Mouse (Mus musculus) forebrain, embryonic 15.5 days (tissue): ENCODE measurements around the gene Brsk1. TPM values are rescaled to one million over a fixed set of nuclear protein-coding genes. Genes with fewer than 3 reads are reported as not detected.

Experiments
- ATAC-seq: fragments of 200-750 bp; cut with Nextera tagmentation; replicated peaks from 2 replicates; pipeline ENCODE4 v1.8.0; 2017; ENCODE audit warnings: mild to moderate bottlenecking, moderate TSS enrichment, moderate library complexity
- H3K27ac ChIP-seq: fragments of 300-500 bp; sonication (generic); replicated peaks from 2 replicates; pipeline ENCODE4 v1.5.1; 2015; ENCODE audit warnings: mild to moderate bottlenecking, inconsistent platforms
- H3K27me3 ChIP-seq: fragments of 300-500 bp; sonication (generic); 2 replicates; pipeline ENCODE4 v1.6.1; 2015; ENCODE audit warnings: inconsistent platforms
- H3K36me3 ChIP-seq: fragments of 300-500 bp; sonication (generic); 2 replicates; pipeline ENCODE4 v1.6.1; 2015; ENCODE audit warnings: mild to moderate bottlenecking, inconsistent platforms
- H3K4me1 ChIP-seq: fragments of 300-500 bp; sonication (generic); 2 replicates; pipeline ENCODE4 v1.6.1; 2015; ENCODE audit warnings: inconsistent platforms
- H3K4me2 ChIP-seq: fragments of 300-500 bp; sonication (generic); replicated peaks from 2 replicates; pipeline ENCODE4 v1.6.1; 2015; ENCODE audit warnings: mild to moderate bottlenecking, inconsistent platforms
- H3K4me3 ChIP-seq: fragments of 300-500 bp; sonication (generic); 2 replicates; pipeline ENCODE4 v1.5.1; 2015; ENCODE audit warnings: mild to moderate bottlenecking, inconsistent platforms
- H3K9ac ChIP-seq: fragments of 300-500 bp; sonication (generic); replicated peaks from 2 replicates; pipeline ENCODE4 v1.6.1; 2015; ENCODE audit warnings: mild to moderate bottlenecking, inconsistent platforms
- H3K9me3 ChIP-seq: fragments of 300-500 bp; sonication (generic); 2 replicates; pipeline ENCODE4 v1.6.1; 2016; ENCODE audit warnings: inconsistent platforms
- WGBS: fragments of 180-500 bp; shearing (Covaris S2); methylation state at CpG from one replicate; pipeline ENCODE4 v1.1.7; 2015; ENCODE audit warnings: mixed read lengths; 5-methylcytosine and 5-hydroxymethylcytosine counted together
- polyA plus RNA-seq: library from polyadenylated mRNA; unstranded; fragments of >200 nt; fragmentation: Nextera tagmentation; extraction: Ambion mirVana; gene quantifications from 2 replicates; pipeline ENCODE4 v1.2.1, GENCODE M21; 2015

The Brsk1 gene
- polyA plus RNA-seq, result 6.7 and 7.9 TPM in 2 replicates

DNA sequence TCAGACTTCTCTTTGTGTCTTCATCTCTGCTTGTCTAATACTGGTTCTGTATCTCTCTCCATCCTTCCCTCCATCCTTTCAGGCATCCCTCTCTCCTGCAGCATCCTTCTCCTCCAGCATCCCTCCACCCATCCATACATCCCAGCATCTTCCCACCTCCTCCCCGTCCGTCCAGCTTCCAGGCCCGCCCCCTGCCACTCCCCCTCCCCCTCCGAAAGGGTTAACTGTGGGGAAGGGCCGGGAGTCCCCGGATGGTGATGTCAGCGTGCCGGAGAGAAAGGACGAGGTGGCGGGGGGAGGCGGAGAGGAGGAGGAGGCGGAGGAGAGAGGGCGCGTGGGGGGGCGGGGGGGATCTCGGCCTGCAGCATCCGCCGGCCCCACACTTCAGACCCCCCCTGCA is at the start of gene Brsk1:
Brsk1 (plus strand) TSS at position 218 of the 400 bp plus-strand sequence.
- no peaks in the 10 kb centered on the region for H3K27me3 ChIP-seq
- peak within 1 kb of the TSS; percentile 94 for H3K27ac ChIP-seq
- H3K36me3 ChIP-seq, result peaks cover 26% of the 10 kb centered on the region
- no peaks in the 10 kb centered on the region for H3K9me3 ChIP-seq
- ATAC-seq, result peak; percentile 85
- peak within 1 kb of the TSS; percentile 73 for H3K4me2 ChIP-seq
- H3K4me3 ChIP-seq, result peak within 1 kb of the TSS; percentile 98
- WGBS, result 3% methylated on average over 4 of the region's 18 CpGs
- H3K4me1 ChIP-seq, result peaks cover 20% of the 10 kb centered on the region
- H3K9ac ChIP-seq, result peak within 1 kb of the TSS; percentile 100

DNA sequence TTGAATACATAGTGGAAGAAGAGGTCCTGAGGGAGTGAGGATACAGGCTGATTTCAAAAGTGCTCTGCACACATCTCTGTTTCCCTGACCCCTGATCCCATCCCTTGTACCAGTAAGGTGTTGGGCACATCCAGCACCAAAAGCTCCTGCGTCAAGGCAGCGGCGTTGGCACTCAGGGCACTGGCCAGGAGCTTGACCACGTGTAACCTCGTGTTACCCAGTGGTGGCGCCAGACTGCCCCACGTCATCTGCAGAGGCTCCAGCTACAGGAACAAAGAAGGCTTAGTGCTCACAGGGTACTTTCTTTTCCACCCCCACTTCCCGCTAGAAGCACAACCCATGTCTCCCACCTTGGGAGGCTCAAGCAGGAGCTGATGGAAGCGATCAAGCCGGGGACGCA is 49.2 kb upstream of the Brsk1 start:
- no peak overlapping the region for H3K4me2 ChIP-seq
- no peaks in the 10 kb centered on the region for H3K27me3 ChIP-seq
- no peak overlapping the region for H3K27ac ChIP-seq
- H3K36me3 ChIP-seq, result peaks cover 80% of the 10 kb centered on the region
- no peaks in the 10 kb centered on the region for H3K9me3 ChIP-seq
- H3K4me1 ChIP-seq, result no peaks in the 10 kb centered on the region
- H3K9ac ChIP-seq, result no peak overlapping the region
- WGBS, result 83% methylated on average over 11 of the region's 11 CpGs
- ATAC-seq, result no peak
- no peak overlapping the region for H3K4me3 ChIP-seq

DNA sequence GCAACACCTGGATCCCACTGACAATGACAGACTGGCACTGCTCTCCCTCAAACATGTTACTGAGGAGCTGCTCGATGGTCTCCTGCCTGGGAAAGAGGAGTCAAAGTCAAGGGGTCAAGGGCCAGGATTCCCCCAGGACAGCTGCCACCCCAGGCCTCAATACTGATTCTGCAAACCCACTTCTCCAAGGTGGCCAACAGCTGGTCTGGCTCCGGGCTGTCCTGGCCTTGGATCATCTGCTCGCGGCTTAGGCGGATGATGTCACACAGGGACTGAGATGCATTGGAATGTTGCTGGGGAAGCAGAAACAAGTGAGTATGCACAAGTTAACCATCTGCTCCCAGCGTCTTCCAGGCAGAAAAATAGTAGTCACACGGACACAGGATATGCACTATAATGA is 48.4 kb upstream of the Brsk1 start:
- Histone ChIP-seq H3K9me3 (no peaks in the 10 kb centered on the region), H3K4me2 (no peak overlapping the region), H3K4me3 (no peak overlapping the region), H3K27ac (no peak overlapping the region), H3K4me1 (no peaks in the 10 kb centered on the region), H3K9ac (no peak overlapping the region), H3K27me3 (no peaks in the 10 kb centered on the region), H3K36me3 (peaks cover 80% of the 10 kb centered on the region)
- ATAC-seq, result no peak
- WGBS, result 89% methylated on average over 7 of the region's 7 CpGs

DNA sequence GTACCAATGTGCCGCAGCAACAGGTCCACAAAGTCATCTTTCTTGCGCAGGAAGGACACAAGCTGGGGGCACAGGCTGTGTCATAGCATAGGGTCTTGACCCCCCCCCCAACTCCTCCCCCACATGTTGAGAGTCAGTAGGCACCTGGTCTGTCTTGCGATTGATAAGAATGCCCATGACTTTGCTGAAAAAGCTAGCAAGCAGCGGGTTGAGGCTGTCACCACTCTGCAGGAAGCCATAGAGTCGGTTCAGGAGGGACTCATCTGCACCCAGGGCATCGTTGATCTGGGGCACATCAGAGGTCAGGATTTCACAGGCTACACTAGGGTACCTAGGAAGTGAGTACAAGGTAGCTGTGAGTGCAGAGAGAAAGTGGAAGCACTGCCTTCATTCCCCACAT is 47.2 kb upstream of the Brsk1 start:
- H3K27me3 ChIP-seq, result no peaks in the 10 kb centered on the region
- no peak overlapping the region for H3K27ac ChIP-seq
- WGBS, result 91% methylated on average over 6 of the region's 6 CpGs
- H3K4me2 ChIP-seq, result no peak overlapping the region
- no peak overlapping the region for H3K9ac ChIP-seq
- ATAC-seq, result no peak
- no peaks in the 10 kb centered on the region for H3K4me1 ChIP-seq
- no peaks in the 10 kb centered on the region for H3K9me3 ChIP-seq
- H3K36me3 ChIP-seq, result peaks cover 72% of the 10 kb centered on the region
- no peak overlapping the region for H3K4me3 ChIP-seq

DNA sequence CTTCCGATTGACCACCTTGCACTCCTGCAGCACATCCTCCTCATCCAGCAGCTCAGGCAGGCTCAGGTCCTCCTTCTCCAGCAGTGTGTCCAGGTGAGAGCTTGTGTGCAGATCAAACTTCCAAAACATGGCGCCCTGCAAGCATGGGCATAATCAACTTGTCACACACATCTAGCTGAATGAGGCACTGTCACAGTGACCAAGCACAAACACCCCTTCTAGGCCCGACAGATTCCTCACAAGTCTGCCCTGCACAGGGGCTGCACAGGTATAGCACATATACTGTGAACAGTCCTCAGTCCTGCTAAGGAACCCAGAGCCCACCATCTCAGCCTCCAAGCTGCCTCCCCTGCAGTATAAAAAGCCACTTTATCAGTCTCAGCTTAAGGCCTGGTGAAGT is 43.6 kb upstream of the Brsk1 start:
- 90% methylated on average over 3 of the region's 3 CpGs for WGBS
- peaks cover 47% of the 10 kb centered on the region for H3K36me3 ChIP-seq

DNA sequence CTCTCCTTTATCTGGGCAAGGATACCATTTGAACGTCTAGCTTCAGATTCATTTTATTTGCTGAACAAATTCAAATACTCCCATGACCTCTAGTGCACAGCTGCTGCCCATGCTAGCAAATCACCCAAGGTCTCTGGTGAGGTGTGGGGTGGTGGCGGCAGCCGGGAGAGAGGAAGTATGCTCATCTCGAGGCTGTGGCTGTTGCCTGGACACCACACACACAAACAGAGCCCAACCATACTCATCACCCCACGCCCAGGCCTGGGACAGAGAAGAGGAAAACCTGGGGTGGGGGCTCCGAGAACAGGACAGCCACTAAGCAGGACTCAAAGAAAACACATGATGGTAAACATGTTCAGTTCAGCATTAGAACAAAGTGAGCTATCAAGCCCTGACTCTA is 43.1 kb upstream of the Brsk1 start:
- WGBS, result 85% methylated on average over 6 of the region's 6 CpGs
- H3K4me1 ChIP-seq, result no peaks in the 10 kb centered on the region
- H3K27ac ChIP-seq, result no peak overlapping the region
- H3K4me3 ChIP-seq, result no peak overlapping the region
- H3K4me2 ChIP-seq, result no peak overlapping the region
- no peak overlapping the region for H3K9ac ChIP-seq
- no peaks in the 10 kb centered on the region for H3K27me3 ChIP-seq
- no peaks in the 10 kb centered on the region for H3K9me3 ChIP-seq
- peaks cover 42% of the 10 kb centered on the region for H3K36me3 ChIP-seq
- ATAC-seq, result no peak

More for the DNA sequence above, 43.6 kb upstream of the Brsk1 start:
- Histone ChIP-seq H3K27me3 (no peaks in the 10 kb centered on the region), H3K9ac (no peak overlapping the region), H3K4me2 (no peak overlapping the region), H3K27ac (no peak overlapping the region), H3K4me3 (no peak overlapping the region), H3K4me1 (no peaks in the 10 kb centered on the region), H3K9me3 (no peaks in the 10 kb centered on the region)
- no peak for ATAC-seq

DNA sequence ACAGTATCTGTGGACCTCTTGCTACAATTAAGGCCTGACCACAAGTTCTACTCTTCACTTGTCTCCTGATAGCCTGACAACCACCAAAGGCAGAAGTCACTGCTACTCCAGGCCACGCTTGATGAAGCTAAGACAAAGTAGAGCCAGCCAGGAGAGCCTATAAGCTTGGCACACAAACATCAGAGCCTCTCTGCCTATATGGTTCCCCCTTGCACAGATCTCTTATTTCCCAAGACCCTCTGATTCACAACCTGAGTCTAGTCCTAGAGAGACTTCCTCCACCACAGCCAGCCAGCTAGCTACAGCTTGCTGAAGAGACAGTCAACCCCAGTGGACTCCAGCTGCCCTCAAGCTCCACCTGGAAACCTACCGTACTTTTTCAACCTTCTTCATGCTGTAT is 42.4 kb upstream of the Brsk1 start:
- H3K4me2 ChIP-seq, result no peak overlapping the region
- H3K36me3 ChIP-seq, result peaks cover 37% of the 10 kb centered on the region
- no peak for ATAC-seq
- no peak overlapping the region for H3K4me3 ChIP-seq
- H3K4me1 ChIP-seq, result no peaks in the 10 kb centered on the region
- no peak overlapping the region for H3K9ac ChIP-seq
- no peaks in the 10 kb centered on the region for H3K9me3 ChIP-seq
- no peaks in the 10 kb centered on the region for H3K27me3 ChIP-seq
- H3K27ac ChIP-seq, result no peak overlapping the region
- 86% methylated on average over 2 of the region's 2 CpGs for WGBS

DNA sequence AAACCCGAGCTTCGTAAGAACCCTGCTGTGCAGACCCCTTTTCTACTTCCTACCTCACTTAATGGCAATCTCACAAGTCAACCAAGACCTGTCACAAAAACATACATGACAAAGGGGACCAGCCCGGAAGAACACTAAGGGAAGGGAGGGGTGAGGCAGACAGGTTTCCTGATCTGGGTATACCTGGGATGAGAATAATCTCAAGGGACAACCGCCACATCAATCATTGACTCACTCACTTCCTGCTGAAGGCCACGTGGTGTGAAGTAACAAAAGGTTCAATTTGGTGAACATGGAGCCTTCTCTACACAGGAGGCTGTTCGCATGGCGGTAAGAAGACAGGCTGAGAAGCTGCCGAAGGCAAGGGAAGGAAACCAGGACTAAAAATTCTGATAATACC is 38.8 kb upstream of the Brsk1 start:
- no peak overlapping the region for H3K4me3 ChIP-seq
- no peak overlapping the region for H3K9ac ChIP-seq
- peaks cover 6% of the 10 kb centered on the region; the same call in 1 of the 2 replicates for H3K36me3 ChIP-seq
- H3K9me3 ChIP-seq, result no peaks in the 10 kb centered on the region
- no peak overlapping the region for H3K4me2 ChIP-seq
- H3K27ac ChIP-seq, result no peak overlapping the region
- H3K27me3 ChIP-seq, result no peaks in the 10 kb centered on the region
- ATAC-seq, result no peak
- 85% methylated on average over 8 of the region's 8 CpGs for WGBS
- peaks cover 21% of the 10 kb centered on the region for H3K4me1 ChIP-seq

DNA sequence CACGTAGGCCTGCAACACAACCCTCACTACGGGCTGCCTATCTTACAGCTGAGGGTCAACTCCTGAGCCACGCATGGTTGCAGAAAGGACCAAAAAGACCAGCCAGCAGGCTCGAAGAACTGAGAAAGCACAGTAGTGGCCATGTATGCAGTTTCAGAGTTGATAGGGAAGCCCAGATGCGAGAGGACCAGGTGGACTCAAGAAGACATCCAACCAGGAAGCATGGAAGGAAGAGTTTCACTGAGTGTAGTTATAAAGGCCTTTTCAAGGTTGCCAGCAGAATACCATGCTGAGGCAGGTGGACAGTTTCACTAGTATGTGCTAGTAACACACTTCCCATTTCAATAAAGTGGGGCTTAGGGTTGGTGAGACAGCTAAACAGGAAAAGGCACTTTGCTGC is 37.7 kb upstream of the Brsk1 start:
- Histone ChIP-seq H3K9me3 (no peaks in the 10 kb centered on the region), H3K4me2 (no peak overlapping the region), H3K27ac (no peak overlapping the region), H3K4me3 (no peak overlapping the region), H3K4me1 (peaks cover 33% of the 10 kb centered on the region), H3K36me3 (peaks cover 3% of the 10 kb centered on the region; the same call in 1 of the 2 replicates), H3K9ac (no peak overlapping the region), H3K27me3 (no peaks in the 10 kb centered on the region)
- 91% methylated on average over 5 of the region's 5 CpGs for WGBS
- no peak for ATAC-seq

DNA sequence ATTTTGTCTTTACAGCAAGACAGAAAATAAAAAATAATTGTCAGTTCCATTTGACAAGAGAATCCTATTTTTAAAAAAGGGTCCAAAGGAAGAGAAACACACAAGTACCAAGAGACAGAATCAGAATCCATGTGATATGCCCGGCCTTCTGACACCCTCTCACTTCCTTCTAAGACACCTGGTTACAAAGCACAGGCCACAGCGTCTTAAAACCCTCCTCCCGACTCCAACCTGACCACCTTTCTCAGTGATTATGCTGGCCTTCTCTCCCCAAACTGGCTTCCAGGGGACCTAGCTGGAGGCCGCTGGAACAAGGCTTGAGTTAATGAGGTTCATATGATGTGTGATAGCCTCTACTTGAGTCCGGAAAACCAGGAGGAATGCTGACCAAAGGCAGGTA is 37.1 kb upstream of the Brsk1 start:
- H3K4me1 ChIP-seq, result peaks cover 37% of the 10 kb centered on the region
- no peaks in the 10 kb centered on the region for H3K9me3 ChIP-seq
- no peak overlapping the region for H3K27ac ChIP-seq
- no peak for ATAC-seq
- no peaks in the 10 kb centered on the region for H3K27me3 ChIP-seq
- H3K36me3 ChIP-seq, result peaks cover 3% of the 10 kb centered on the region; the same call in 1 of the 2 replicates
- no peak overlapping the region for H3K4me2 ChIP-seq
- H3K4me3 ChIP-seq, result no peak overlapping the region
- 88% methylated on average over 5 of the region's 5 CpGs for WGBS
- H3K9ac ChIP-seq, result no peak overlapping the region

DNA sequence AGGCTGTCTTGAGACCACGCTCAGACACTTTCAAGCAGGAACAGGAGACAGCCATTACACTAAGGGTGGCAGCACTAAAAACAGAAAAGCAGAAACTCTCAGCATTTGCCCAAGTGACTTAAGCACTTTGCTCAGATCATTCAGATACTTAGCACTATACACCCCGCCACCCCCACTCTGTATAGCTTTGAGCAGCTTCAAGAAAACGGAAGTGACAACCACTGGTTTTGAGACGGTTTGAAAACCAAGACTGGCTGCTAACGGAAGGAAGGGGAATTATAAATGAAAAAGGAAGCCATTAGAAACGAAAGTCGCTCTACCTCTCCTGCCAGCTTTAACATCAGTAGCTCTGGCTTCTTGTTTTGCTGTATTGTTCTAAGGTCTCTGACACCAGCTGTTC is 36.6 kb upstream of the Brsk1 start:
- H3K9ac ChIP-seq, result no peak overlapping the region
- H3K9me3 ChIP-seq, result no peaks in the 10 kb centered on the region
- no peak overlapping the region for H3K4me2 ChIP-seq
- H3K36me3 ChIP-seq, result peaks cover 3% of the 10 kb centered on the region; the same call in 1 of the 2 replicates
- H3K27ac ChIP-seq, result no peak overlapping the region
- ATAC-seq, result no peak
- H3K4me3 ChIP-seq, result no peak overlapping the region
- H3K27me3 ChIP-seq, result no peaks in the 10 kb centered on the region
- H3K4me1 ChIP-seq, result peaks cover 37% of the 10 kb centered on the region
- WGBS, result 87% methylated on average over 7 of the region's 7 CpGs

DNA sequence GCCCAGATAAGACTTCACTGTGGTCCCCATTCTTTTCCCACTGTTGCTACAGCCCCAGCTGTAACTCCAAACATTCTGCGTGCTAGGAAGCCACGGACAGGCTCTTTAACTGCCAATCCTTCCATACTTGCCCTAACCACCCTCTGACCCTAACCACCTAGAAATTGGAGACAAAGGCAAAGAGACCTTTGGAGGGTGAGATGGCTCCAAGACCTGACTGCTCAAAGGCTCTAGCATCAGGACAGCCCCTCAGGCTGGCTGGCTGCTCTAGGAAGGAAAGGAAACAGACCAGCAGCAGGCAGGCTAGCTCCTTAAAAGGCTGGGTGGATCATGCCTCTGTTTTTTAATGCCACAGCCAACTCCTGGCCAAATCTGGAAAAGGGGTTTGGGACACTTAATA is 36.2 kb upstream of the Brsk1 start:
- H3K9ac ChIP-seq, result no peak overlapping the region
- H3K4me3 ChIP-seq, result no peak overlapping the region
- H3K9me3 ChIP-seq, result no peaks in the 10 kb centered on the region
- WGBS, result 89% methylated on average over 2 of the region's 2 CpGs
- peaks cover 3% of the 10 kb centered on the region; the same call in 1 of the 2 replicates for H3K36me3 ChIP-seq
- H3K4me1 ChIP-seq, result peaks cover 37% of the 10 kb centered on the region
- no peaks in the 10 kb centered on the region for H3K27me3 ChIP-seq
- H3K27ac ChIP-seq, result no peak overlapping the region
- ATAC-seq, result no peak
- H3K4me2 ChIP-seq, result no peak overlapping the region

DNA sequence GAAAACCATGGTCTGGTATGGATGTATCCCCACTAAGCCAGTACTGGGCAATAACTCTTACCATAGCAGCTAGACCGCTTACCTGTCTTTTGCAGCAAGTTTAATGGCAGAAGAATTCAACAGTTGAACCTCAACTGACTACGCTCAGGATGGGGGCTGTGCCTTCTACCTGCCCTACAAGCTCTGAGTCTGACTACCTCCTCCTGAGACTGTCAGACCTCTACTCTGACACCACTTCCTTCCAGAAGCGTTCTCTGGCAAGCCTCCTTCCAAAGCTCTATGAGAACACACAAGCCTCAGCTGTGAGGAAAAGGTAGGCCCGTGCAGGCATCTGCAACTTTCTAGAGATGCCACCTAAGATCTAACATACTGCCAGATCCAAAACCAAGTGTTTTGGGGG is 35.0 kb upstream of the Brsk1 start:
- no peak for ATAC-seq
- no peak overlapping the region for H3K27ac ChIP-seq
- H3K4me3 ChIP-seq, result no peak overlapping the region
- no peak overlapping the region for H3K9ac ChIP-seq
- no peaks in the 10 kb centered on the region for H3K9me3 ChIP-seq
- 93% methylated on average over 4 of the region's 4 CpGs for WGBS
- no peak overlapping the region for H3K4me2 ChIP-seq
- H3K27me3 ChIP-seq, result no peaks in the 10 kb centered on the region
- peaks cover 3% of the 10 kb centered on the region; the same call in 1 of the 2 replicates for H3K36me3 ChIP-seq
- H3K4me1 ChIP-seq, result peaks cover 46% of the 10 kb centered on the region
